Mouse (Mus musculus) liver, postnatal 0 days (tissue): ENCODE measurements at regions not wholly inside any gene's neighbourhood (a gene's known extent, or its start where the extent isn't known, plus 50 kb on each side); places are given as distances from the start of the nearest gene placed in this dataset.

Experiments used
- CTCF ChIP-seq: sonication (generic); IDR thresholded peaks from 2 replicates; pipeline ENCODE4 v1.5.1; 2016; ENCODE audit warnings: antibody characterized with exemption, low read depth
- EP300 ChIP-seq: IDR thresholded peaks from 2 replicates; pipeline ENCODE4 v1.6.1; 2016; ENCODE audit warnings: antibody characterized with exemption, low read depth, mild to moderate bottlenecking

DNA sequence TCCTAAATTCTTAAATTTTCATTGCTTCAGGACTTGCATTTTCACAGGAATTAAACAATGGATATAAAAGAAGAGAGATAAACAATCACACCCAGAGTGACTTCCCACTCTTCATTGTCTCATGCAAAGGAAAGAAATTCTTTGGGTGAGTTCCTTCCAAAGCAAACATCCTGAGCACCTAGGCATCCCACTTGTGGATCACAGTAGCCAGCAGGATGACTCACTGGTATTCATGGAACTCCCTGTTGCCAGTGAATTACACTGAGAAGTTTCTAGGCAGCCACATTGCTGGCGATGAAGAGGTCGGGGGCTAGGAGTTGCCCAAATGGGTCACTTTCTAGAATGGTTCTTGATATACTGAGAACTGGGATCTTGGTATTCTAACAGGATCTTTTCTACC is 609.2 kb upstream of the A1bg start:
- TF ChIP-seq CTCF (no peak), EP300 (no peak)
